Mouse (Mus musculus) lung, adult 2 months (tissue): ENCODE results near the gene Srsf10.

ENCODE experiments used
- CTCF ChIP-seq: fragments of 200-500 bp; IDR thresholded peaks from 2 replicates; pipeline ENCODE4 v1.5.1; 2011; ENCODE audit warnings: mild to moderate bottlenecking, low read length, control low read depth; ENCODE audit not compliant: insufficient read depth
- POLR2A ChIP-seq: fragments of 200-500 bp; IDR thresholded peaks from 2 replicates; pipeline ENCODE4 v1.6.1; 2011; ENCODE audit warnings: low read depth, mild to moderate bottlenecking, control low read depth, low read length, borderline replicate concordance; ENCODE audit errors: extremely low read depth

- TF ChIP-seq CTCF (no peak), POLR2A (no peak)
Measured at GRCm38 (mm10) chr4:135913433-135913832, 57.9 kb downstream of the Srsf10 start.
